Mouse (Mus musculus): ENCODE measurements around the gene Vmn1r115.
"Not testable (repeated sequence)": the region's sequence is repeated elsewhere in the genome, so short reads cannot be mapped to it uniquely, and the experiment has no call there.

The Vmn1r115 gene

GRCm38 (mm10) chr7:20844885-20845284, at the start of gene Vmn1r115:
TSS of gene Vmn1r115 (minus strand) at chr7:20844985.
- DNase-seq = not testable (repeated sequence)

GRCm38 (mm10) chr7:20884021-20884420, 39.2 kb upstream of the Vmn1r115 start, which contains the start of gene Vmn1r117:
TSS of gene Vmn1r117 (minus strand) at chr7:20884121.
- not testable (repeated sequence) for DNase-seq

- DNase-seq = not testable (repeated sequence)
Observed at GRCm38 (mm10) chr7:20871956-20872355, 27.2 kb upstream of the Vmn1r115 start, which contains the start of gene Vmn1r116. TSS of gene Vmn1r116 (plus strand) at chr7:20872256.

GRCm38 (mm10) chr7:20812086-20812485, 32.7 kb downstream of the Vmn1r115 start, which contains the start of gene Vmn1r114:
TSS of gene Vmn1r114 (minus strand) at chr7:20812186.
- not testable (repeated sequence) for DNase-seq
